Mouse (Mus musculus) myocyte (in vitro differentiated cells): ENCODE data around the gene Lce3f. TPM values are rescaled to one million over a fixed set of nuclear protein-coding genes. Genes with fewer than 3 reads are reported as not detected.

Experiments
- H3K27me3 ChIP-seq: one replicate; pipeline ENCODE4 v1.6.1; 2011; ENCODE audit not compliant: control insufficient read depth, insufficient read depth, insufficient read length
- H3K36me3 ChIP-seq: one replicate; pipeline ENCODE4 v1.6.1; 2011; ENCODE audit not compliant: control insufficient read depth, insufficient read depth
- H3K4me2 ChIP-seq: one replicate; pipeline ENCODE4 v1.6.1; 2011; ENCODE audit warnings: low read depth, control low read depth
- H3K4me3 ChIP-seq: one replicate; pipeline ENCODE4 v1.5.1; 2011; ENCODE audit warnings: mild to moderate bottlenecking, control low read depth, moderate library complexity
- H3K79me2 ChIP-seq: one replicate; pipeline ENCODE4 v1.6.1; 2011; ENCODE audit not compliant: control insufficient read depth, insufficient read depth
- H3ac ChIP-seq: one replicate; pipeline ENCODE4 v1.6.1; 2011; ENCODE audit not compliant: control insufficient read depth, insufficient read length
- CEBPB ChIP-seq: IDR thresholded peaks from 2 replicates; pipeline ENCODE4 v1.6.1; 2011; ENCODE audit warnings: mild to moderate bottlenecking, moderate library complexity; ENCODE audit not compliant: poor library complexity, insufficient read depth, severe bottlenecking
- E2F4 ChIP-seq: IDR thresholded peaks from one replicate; pipeline ENCODE4 v1.6.1; 2011; ENCODE audit warnings: mild to moderate bottlenecking, control low read depth, moderate library complexity; ENCODE audit not compliant: insufficient read depth
- MAX ChIP-seq: IDR thresholded peaks from one replicate; pipeline ENCODE4 v1.6.1; 2011; ENCODE audit warnings: low read depth, mild to moderate bottlenecking, control low read depth
- MYOD1 ChIP-seq, 3 experiments: IDR thresholded peaks; one replicate each; pipeline ENCODE4 v1.6.1; 2011; ENCODE audit warnings: control low read depth in 2 of 3, low read depth in 2 of 3, mild to moderate bottlenecking in 2 of 3, moderate library complexity in 1 of 3; ENCODE audit not compliant: insufficient read length in 2 of 3, control insufficient read depth in 1 of 3
- MYOG ChIP-seq, 3 experiments: IDR thresholded peaks; one replicate each; pipeline ENCODE4 v1.6.1; 2011; ENCODE audit warnings: control low read depth in 2 of 3, low read depth in 2 of 3, mild to moderate bottlenecking in 2 of 3; ENCODE audit not compliant: insufficient read length in 2 of 3, control insufficient read depth in 1 of 3, insufficient read depth in 1 of 3
- POLR2A ChIP-seq: IDR thresholded peaks from one replicate; pipeline ENCODE4 v1.6.1; 2011; ENCODE audit warnings: low read depth, mild to moderate bottlenecking, control low read depth, moderate library complexity; ENCODE audit not compliant: insufficient read length
- POLR2AphosphoS2 ChIP-seq: IDR thresholded peaks from one replicate; pipeline ENCODE4 v1.6.1; 2011; ENCODE audit warnings: low read depth, control low read depth; ENCODE audit not compliant: insufficient read length
- REST ChIP-seq: IDR thresholded peaks from one replicate; pipeline ENCODE4 v1.6.1; 2011; ENCODE audit warnings: mild to moderate bottlenecking, control low read depth, moderate library complexity; ENCODE audit not compliant: insufficient read depth, insufficient read length
- SRF ChIP-seq: IDR thresholded peaks from one replicate; pipeline ENCODE4 v1.6.1; 2011; ENCODE audit warnings: low read depth; ENCODE audit not compliant: control insufficient read depth, insufficient read length
- TCF12 ChIP-seq: IDR thresholded peaks from one replicate; pipeline ENCODE4 v1.6.1; 2011; ENCODE audit warnings: mild to moderate bottlenecking, control low read depth; ENCODE audit not compliant: poor library complexity, insufficient read depth, severe bottlenecking
- TCF3 ChIP-seq: IDR thresholded peaks from one replicate; pipeline ENCODE4 v1.6.1; 2011; ENCODE audit warnings: low read depth, control low read depth; ENCODE audit not compliant: insufficient read length
- USF1 ChIP-seq: IDR thresholded peaks from one replicate; pipeline ENCODE4 v1.6.1; 2011; ENCODE audit warnings: low read depth, mild to moderate bottlenecking, control low read depth, moderate library complexity
- polyA plus RNA-seq: library from polyadenylated mRNA; unstranded; fragments of >200 nt; fragmentation: generic; extraction: Trizol; gene quantifications from one replicate; pipeline ENCODE4 v1.2.1, GENCODE M21; 2012; ENCODE audit warnings: missing spikeins

The Lce3f gene
- polyA plus RNA-seq, 1 experiment, result not detected

- TF ChIP-seq TCF3 (no peak), E2F4 (no peak), MYOG (IDR thresholded peaks at IDR 0.05; ENCODE audit: control insufficient read depth in 1 of 3, insufficient read depth in 1 of 3, insufficient read length in 2 of 3, low read depth in 2 of 3) (no peak), USF1 (no peak), POLR2AphosphoS2 (no peak), REST (no peak), MYOD1 (IDR thresholded peaks at IDR 0.05; ENCODE audit: control insufficient read depth in 1 of 3, insufficient read length in 2 of 3, low read depth in 2 of 3) (no peak), TCF12 (no peak), MAX (no peak), SRF (no peak), POLR2A (no peak), CEBPB (no peak)
- H3K36me3 ChIP-seq, result no peaks in the 10 kb centered on the region
- H3K27me3 ChIP-seq, result no peaks in the 10 kb centered on the region
- H3K4me3 ChIP-seq, result peak overlapping the region; percentile 17
- no peak overlapping the region for H3ac ChIP-seq
- no peaks in the 10 kb centered on the region for H3K79me2 ChIP-seq
- H3K4me2 ChIP-seq, result peak overlapping the region; percentile 78
Observed at GRCm38 (mm10) chr3:93014871-93015270, 22.8 kb downstream of the Lce3f start.

- no peak within 1 kb of the TSS for H3ac ChIP-seq
- TF ChIP-seq E2F4, result no peak
- TF ChIP-seq POLR2A, result no peak
- TF ChIP-seq POLR2AphosphoS2, result no peak
- TF ChIP-seq TCF3, result no peak
- TF ChIP-seq CEBPB, result no peak
- TF ChIP-seq MYOG (IDR thresholded peaks at IDR 0.05; ENCODE audit: control insufficient read depth in 1 of 3, insufficient read depth in 1 of 3, insufficient read length in 2 of 3, low read depth in 2 of 3), result no peak
- no peak for TF ChIP-seq MYOD1 (IDR thresholded peaks at IDR 0.05; ENCODE audit: control insufficient read depth in 1 of 3, insufficient read length in 2 of 3, low read depth in 2 of 3)
- TF ChIP-seq SRF, result no peak
- no peak for TF ChIP-seq USF1
- TF ChIP-seq TCF12, result no peak
- no peak for TF ChIP-seq MAX
- TF ChIP-seq REST, result no peak
- H3K36me3 ChIP-seq, result no peaks in the 10 kb centered on the region
- H3K4me3 ChIP-seq, result peak within 1 kb of the TSS; percentile 17
- H3K4me2 ChIP-seq, result peak within 1 kb of the TSS; percentile 78
- no peaks in the 10 kb centered on the region for H3K79me2 ChIP-seq
- no peaks in the 10 kb centered on the region for H3K27me3 ChIP-seq
Observed at GRCm38 (mm10) chr3:93015460-93016104, 23.6 kb downstream of the Lce3f start, which contains the start of gene Crct1. Gene Crct1, minus strand, starts transcription at chr3:93015687.

GRCm38 (mm10) chr3:93018960-93019359 is 26.9 kb downstream of the Lce3f start, which contains the start of gene Lce1m:
Gene Lce1m, minus strand, starts transcription at chr3:93019060.
- Histone ChIP-seq H3K4me2 (no peak within 1 kb of the TSS), H3K27me3 (no peaks in the 10 kb centered on the region), H3K4me3 (no peak within 1 kb of the TSS), H3ac (no peak within 1 kb of the TSS), H3K79me2 (no peaks in the 10 kb centered on the region), H3K36me3 (no peaks in the 10 kb centered on the region)
- TF ChIP-seq E2F4, result no peak
- TF ChIP-seq MYOD1 (IDR thresholded peaks at IDR 0.05; ENCODE audit: control insufficient read depth in 1 of 3, insufficient read length in 2 of 3, low read depth in 2 of 3), result no peak
- no peak for TF ChIP-seq MYOG (IDR thresholded peaks at IDR 0.05; ENCODE audit: control insufficient read depth in 1 of 3, insufficient read depth in 1 of 3, insufficient read length in 2 of 3, low read depth in 2 of 3)
- no peak for TF ChIP-seq TCF12
- no peak for TF ChIP-seq USF1
- TF ChIP-seq POLR2A, result no peak
- no peak for TF ChIP-seq SRF
- no peak for TF ChIP-seq MAX
- no peak for TF ChIP-seq TCF3
- no peak for TF ChIP-seq CEBPB
- no peak for TF ChIP-seq REST
- no peak for TF ChIP-seq POLR2AphosphoS2

GRCm38 (mm10) chr3:93021171-93021570 is 29.1 kb downstream of the Lce3f start:
- Histone ChIP-seq H3K79me2 (no peaks in the 10 kb centered on the region), H3K36me3 (no peaks in the 10 kb centered on the region), H3K27me3 (no peaks in the 10 kb centered on the region), H3K4me3 (no peak overlapping the region), H3ac (no peak overlapping the region), H3K4me2 (no peak overlapping the region)
- TF ChIP-seq TCF3 (no peak), MYOD1 (IDR thresholded peaks at IDR 0.05; ENCODE audit: control insufficient read depth in 1 of 3, insufficient read length in 2 of 3, low read depth in 2 of 3) (no peak), POLR2AphosphoS2 (no peak), USF1 (no peak), MAX (no peak), CEBPB (no peak), E2F4 (no peak), SRF (no peak), MYOG (IDR thresholded peaks at IDR 0.05; ENCODE audit: control insufficient read depth in 1 of 3, insufficient read depth in 1 of 3, insufficient read length in 2 of 3, low read depth in 2 of 3) (no peak), TCF12 (no peak), REST (no peak), POLR2A (no peak)
